Mouse (Mus musculus) retina, postnatal 7 days (tissue): ENCODE measurements around the gene Il21.

ENCODE experiments used
- DNase-seq: peaks from one replicate; pipeline ENCODE4 v3.0.0-alpha.2; 2012; ENCODE audit warnings: low read depth, low spot score

Il21 gene

GRCm38 (mm10) chr3:37232586-37233222 is at the start of gene Il21:
TSS of gene Il21 (minus strand) at chr3:37232636.
- no peak for DNase-seq

- no peak for DNase-seq
Observed at GRCm38 (mm10) chr3:37280871-37281270, 48.4 kb upstream of the Il21 start.

GRCm38 (mm10) chr3:37280221-37280620 is 47.8 kb upstream of the Il21 start:
- DNase-seq, result no peak

- DNase-seq, result no peak
Observed at GRCm38 (mm10) chr3:37274661-37275060, 42.2 kb upstream of the Il21 start.

GRCm38 (mm10) chr3:37273092-37273491 is 40.7 kb upstream of the Il21 start:
- no peak for DNase-seq

- peak; percentile 6 for DNase-seq
Observed at GRCm38 (mm10) chr3:37271209-37271608, 38.8 kb upstream of the Il21 start.

- no peak for DNase-seq
Observed at GRCm38 (mm10) chr3:37269926-37270325, 37.5 kb upstream of the Il21 start.

GRCm38 (mm10) chr3:37268338-37268737 is 35.9 kb upstream of the Il21 start:
- no peak for DNase-seq

GRCm38 (mm10) chr3:37259331-37259999 is 27.0 kb upstream of the Il21 start:
- no peak for DNase-seq

GRCm38 (mm10) chr3:37257776-37258175 is 25.3 kb upstream of the Il21 start:
- no peak for DNase-seq

GRCm38 (mm10) chr3:37250967-37251366 is 18.5 kb upstream of the Il21 start:
- no peak for DNase-seq

GRCm38 (mm10) chr3:37235025-37235424 is 2.6 kb upstream of the Il21 start:
- DNase-seq, result no peak

- no peak for DNase-seq
Observed at GRCm38 (mm10) chr3:37231153-37231552, 1.3 kb downstream of the Il21 start.

GRCm38 (mm10) chr3:37229082-37229829 is 3.2 kb downstream of the Il21 start:
- no peak for DNase-seq

- no peak for DNase-seq
Observed at GRCm38 (mm10) chr3:37225124-37225523, 7.3 kb downstream of the Il21 start.

GRCm38 (mm10) chr3:37219071-37219470 is 13.4 kb downstream of the Il21 start:
- no peak for DNase-seq

- no peak for DNase-seq
Observed at GRCm38 (mm10) chr3:37205226-37205800, 27.1 kb downstream of the Il21 start.

GRCm38 (mm10) chr3:37204556-37204955 is 27.9 kb downstream of the Il21 start:
- DNase-seq, result no peak

- DNase-seq, result peak; percentile 79
Observed at GRCm38 (mm10) chr3:37203984-37204428, 28.4 kb downstream of the Il21 start.

GRCm38 (mm10) chr3:37202856-37203255 is 29.6 kb downstream of the Il21 start:
- no peak for DNase-seq

- no peak for DNase-seq
Observed at GRCm38 (mm10) chr3:37201122-37201916, 31.1 kb downstream of the Il21 start.
